Mouse (Mus musculus) testis, adult 2 months (tissue): ENCODE results near the gene Rap1b. TPM values are rescaled to one million over a fixed set of nuclear protein-coding genes. Genes with fewer than 3 reads are reported as not detected.
A peak's percentile ranks its signal among the peaks of the same experiment; 100 is the strongest.

ENCODE experiments used
- H3K27ac ChIP-seq: fragments of 200-500 bp; 2 replicates; pipeline ENCODE4 v1.5.1; 2012; ENCODE audit warnings: low read depth, low read length; ENCODE audit not compliant: control insufficient read depth, insufficient read depth
- H3K27me3 ChIP-seq: fragments of 200-500 bp; 2 replicates; pipeline ENCODE4 v1.6.1; 2012; ENCODE audit warnings: mild to moderate bottlenecking, low read length, moderate library complexity; ENCODE audit not compliant: control insufficient read depth, insufficient read depth
- H3K36me3 ChIP-seq: fragments of 200-500 bp; 2 replicates; pipeline ENCODE4 v1.6.1; 2012; ENCODE audit warnings: mild to moderate bottlenecking, low read length; ENCODE audit not compliant: control insufficient read depth, insufficient read depth
- H3K4me1 ChIP-seq: fragments of 200-500 bp; 2 replicates; pipeline ENCODE4 v1.6.1; 2012; ENCODE audit warnings: low read length; ENCODE audit not compliant: control insufficient read depth, insufficient read depth
- H3K4me3 ChIP-seq: fragments of 200-500 bp; 2 replicates; pipeline ENCODE4 v1.5.1; 2012; ENCODE audit warnings: low read depth, mild to moderate bottlenecking, low read length, moderate library complexity, mixed read lengths; ENCODE audit not compliant: control insufficient read depth
- CTCF ChIP-seq: fragments of 200-500 bp; IDR thresholded peaks from 2 replicates; pipeline ENCODE4 v1.5.1; 2012; ENCODE audit warnings: low read depth, mild to moderate bottlenecking, inconsistent platforms, low read length, moderate library complexity; ENCODE audit not compliant: control insufficient read depth, insufficient read depth, insufficient replicate concordance
- POLR2A ChIP-seq: fragments of 200-500 bp; IDR thresholded peaks from 2 replicates; pipeline ENCODE4 v1.6.1; 2012; ENCODE audit warnings: low read depth, mild to moderate bottlenecking, inconsistent platforms, low read length, moderate library complexity; ENCODE audit not compliant: control insufficient read depth
- polyA plus RNA-seq: library from polyadenylated mRNA; depleted of rRNA; stranded (reverse); fragments of >200 nt; gene quantifications from 2 replicates; pipeline ENCODE4 v1.2.3, GENCODE M21; 2012

Rap1b gene
- polyA plus RNA-seq, 1 experiment: 13.8 TPM

GRCm38 (mm10) chr10:117778951-117779350, 66.9 kb downstream of the Rap1b start:
- H3K4me1 ChIP-seq: no peaks in the 10 kb centered on the region; the same call in 1 of the 2 replicates
- no peaks in the 10 kb centered on the region for H3K27me3 ChIP-seq
- TF ChIP-seq POLR2A: no peak
- no peak for TF ChIP-seq CTCF
- peaks cover 5% of the 10 kb centered on the region for H3K36me3 ChIP-seq
- H3K27ac ChIP-seq: peak overlapping the region; percentile 14
- H3K4me3 ChIP-seq: peak overlapping the region; percentile 65

- Histone ChIP-seq H3K27ac (no peak overlapping the region; the same call in 1 of the 2 replicates), H3K4me3 (peak overlapping the region; percentile 65), H3K27me3 (no peaks in the 10 kb centered on the region), H3K4me1 (no peaks in the 10 kb centered on the region; the same call in 1 of the 2 replicates), H3K36me3 (peaks cover 5% of the 10 kb centered on the region)
- no peak for TF ChIP-seq POLR2A
- TF ChIP-seq CTCF: no peak
Observed at GRCm38 (mm10) chr10:117778328-117778910, 67.4 kb downstream of the Rap1b start.

- no peak for TF ChIP-seq CTCF
- no peak for TF ChIP-seq POLR2A
- Histone ChIP-seq H3K27ac (no peak overlapping the region), H3K4me3 (no peak overlapping the region), H3K36me3 (peaks cover 5% of the 10 kb centered on the region), H3K27me3 (no peaks in the 10 kb centered on the region), H3K4me1 (no peaks in the 10 kb centered on the region; the same call in 1 of the 2 replicates)
Observed at GRCm38 (mm10) chr10:117777501-117778327, 68.1 kb downstream of the Rap1b start.

DNA sequence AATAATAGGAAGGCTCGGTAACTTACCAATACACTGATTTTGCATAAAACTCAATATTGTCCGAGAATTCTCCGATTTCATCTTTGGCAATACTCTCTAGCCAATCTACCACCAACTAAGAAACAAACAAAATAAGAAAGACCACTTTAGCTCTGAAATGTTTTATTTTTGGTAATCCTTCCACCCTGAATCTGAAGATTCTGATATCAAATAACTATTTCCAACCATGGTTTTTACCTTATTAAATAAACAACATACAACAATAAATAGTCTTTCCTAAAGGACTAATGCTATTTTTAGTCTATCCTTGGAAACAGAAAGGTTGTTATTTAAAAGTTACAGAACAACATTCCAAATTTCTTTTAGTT, 68.7 kb downstream of the Rap1b start:
- H3K4me3 ChIP-seq: no peak overlapping the region
- TF ChIP-seq CTCF (no peak), POLR2A (no peak)
- H3K36me3 ChIP-seq: peaks cover 5% of the 10 kb centered on the region

GRCm38 (mm10) chr10:117776281-117777102, 69.3 kb downstream of the Rap1b start:
- H3K27ac ChIP-seq: no peak overlapping the region
- no peak for TF ChIP-seq CTCF
- no peak for TF ChIP-seq POLR2A
- H3K36me3 ChIP-seq: peaks cover 5% of the 10 kb centered on the region
- no peaks in the 10 kb centered on the region; the same call in 1 of the 2 replicates for H3K4me1 ChIP-seq
- H3K4me3 ChIP-seq: no peak overlapping the region
- no peaks in the 10 kb centered on the region for H3K27me3 ChIP-seq

More for the DNA sequence above, 68.7 kb downstream of the Rap1b start:
- Histone ChIP-seq H3K27me3 (no peaks in the 10 kb centered on the region), H3K4me1 (no peaks in the 10 kb centered on the region; the same call in 1 of the 2 replicates), H3K27ac (no peak overlapping the region)

GRCm38 (mm10) chr10:117775401-117776144, 70.3 kb downstream of the Rap1b start:
- TF ChIP-seq CTCF (no peak), POLR2A (no peak)
- Histone ChIP-seq H3K4me3 (no peak overlapping the region), H3K4me1 (no peaks in the 10 kb centered on the region; the same call in 1 of the 2 replicates), H3K36me3 (peaks cover 4% of the 10 kb centered on the region), H3K27me3 (no peaks in the 10 kb centered on the region), H3K27ac (no peak overlapping the region)
